Mouse (Mus musculus) lung, adult 2 months (tissue): ENCODE results near the gene AU022252.
"Not testable (repeated sequence)": the region's sequence is repeated elsewhere in the genome, so short reads cannot be mapped to it uniquely, and the experiment has no call there.

Experiments used
- CTCF ChIP-seq: fragments of 200-500 bp; IDR thresholded peaks from 2 replicates; pipeline ENCODE4 v1.5.1; 2011; ENCODE audit warnings: mild to moderate bottlenecking, low read length, control low read depth; ENCODE audit not compliant: insufficient read depth
- POLR2A ChIP-seq: fragments of 200-500 bp; IDR thresholded peaks from 2 replicates; pipeline ENCODE4 v1.6.1; 2011; ENCODE audit warnings: low read depth, mild to moderate bottlenecking, control low read depth, low read length, borderline replicate concordance; ENCODE audit errors: extremely low read depth

DNA sequence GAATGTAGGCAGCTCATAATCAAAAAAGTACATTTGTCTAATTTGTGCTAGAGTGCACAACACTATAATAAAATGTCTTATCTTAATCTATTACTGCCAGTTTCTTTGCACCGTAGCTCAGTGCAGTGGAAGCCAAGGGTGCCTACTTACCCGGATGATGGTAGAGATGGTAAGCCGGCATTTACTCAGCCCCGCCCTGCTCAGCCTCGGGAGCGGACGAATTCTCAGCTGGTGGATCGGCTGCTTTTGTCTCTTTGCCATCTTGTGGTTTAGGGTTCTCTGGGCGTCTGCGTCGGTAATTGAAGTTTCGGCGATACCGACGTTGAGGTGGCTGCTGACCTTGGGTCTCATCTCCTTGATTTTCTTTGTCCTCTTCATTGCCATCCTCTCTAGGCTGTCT lies 46.3 kb upstream of the AU022252 start:
- not testable (repeated sequence) for TF ChIP-seq POLR2A, CTCF
